In the genomic region with DNA sequence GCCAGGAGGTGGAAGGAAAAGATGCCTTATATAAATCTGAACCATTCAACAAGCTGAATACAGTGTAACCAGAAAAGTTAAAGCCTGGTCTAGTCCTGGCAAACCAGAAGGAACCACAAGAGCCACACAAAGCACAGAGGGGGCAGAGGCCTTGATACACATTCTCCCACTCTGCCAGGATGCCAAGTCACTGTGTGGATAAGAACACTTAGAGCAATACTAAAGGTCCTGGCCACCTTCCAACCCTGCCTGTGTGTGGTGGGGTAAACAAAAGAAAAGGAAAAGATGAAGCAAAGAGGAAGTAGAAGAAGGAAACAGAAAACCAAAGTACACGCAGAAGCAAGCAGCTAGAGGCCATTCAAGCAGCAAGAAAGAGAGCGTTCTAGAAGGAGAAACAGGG, we compare ENCODE assay signal across 15 mouse cellular contexts.
A peak's percentile ranks its signal among the peaks of the same experiment; 100 is the strongest.
DNase-seq lines count a peak whose midpoint lies in the region; ATAC-seq lines count a peak whose summit lies in the region.
"Had no signal": no experiment of that assay in that cellular context is flagged by ENCODE, and none has a peak within 500 bp of the region (broad histone marks: within the 10 kb centered on the region; RNA-seq: fewer than 3 reads in every experiment).

No protein-coding gene starts in this region.

- H3K4me1 ChIP-seq in heart, embryonic 16.5 days (ENCODE audit: control insufficient read depth, insufficient read depth, low read length): peaks cover 8% of the 10 kb centered on the region
- no peaks in the 10 kb centered on the region for H3K4me1 ChIP-seq in intestine, embryonic 15.5 days (replicated peaks)
- H3K4me1 ChIP-seq: limb, embryonic 15.5 days had no signal

- intact Hi-C loops in heart, postnatal 25 days (cut with DNase I): loop anchor here (10.0 kb wide), 1 partner anchor 265 kb away; no protein-coding TSS in a partner anchor

- peak; percentile 18; the same call in 1 of the 2 replicates for ATAC-seq in heart, embryonic 16.5 days (replicated peaks; ENCODE audit: extremely low read depth, insufficient read depth, low FRiP score)
- no peak for ATAC-seq in intestine, embryonic 15.5 days
- ATAC-seq: forebrain, embryonic 16.5 days had no signal

- no peak overlapping the region for H3K4me3 ChIP-seq in heart, embryonic 16.5 days (ENCODE audit: low read length)
- H3K4me3 ChIP-seq in intestine, embryonic 15.5 days (replicated peaks): no peak overlapping the region
- H3K4me3 ChIP-seq: embryonic facial prominence, embryonic 13.5 days; limb, embryonic 15.5 days; neural tube, embryonic 12.5 days had no signal

- no peak for DNase-seq in heart, postnatal 25 days (ENCODE audit: low spot score)
- peak; percentile 3 to 15 for DNase-seq in spleen, postnatal 36 days (ENCODE audit: low spot score in 2 of 2)
- no peak for DNase-seq in spleen, adult 12 weeks (ENCODE audit: low spot score)
- DNase-seq in lung, adult 18-20 months: peak; percentile 64 to 81
- DNase-seq in ovary, postnatal 36 days (ENCODE audit: low spot score): peak; percentile 22
- DNase-seq in layer of hippocampus, adult 18-20 months (ENCODE audit: low spot score in 2 of 2): no peak
- DNase-seq: heart, postnatal 36 days; kidney, adult 2 months; thymus, postnatal 4 days had no signal

- no peak overlapping the region for H3K27ac ChIP-seq in heart, embryonic 16.5 days (ENCODE audit: low read length)
- no peak overlapping the region for H3K27ac ChIP-seq in intestine, embryonic 15.5 days
- H3K27ac ChIP-seq: embryonic facial prominence, embryonic 13.5 days; limb, embryonic 15.5 days; neural tube, embryonic 12.5 days had no signal

- H3K27me3 ChIP-seq in heart, embryonic 16.5 days (ENCODE audit: control insufficient read depth, insufficient read depth, low read length): no peaks in the 10 kb centered on the region
- H3K27me3 ChIP-seq in intestine, embryonic 15.5 days (replicated peaks): no peaks in the 10 kb centered on the region
- H3K27me3 ChIP-seq: embryonic facial prominence, embryonic 13.5 days; limb, embryonic 15.5 days; neural tube, embryonic 12.5 days had no signal

- no peaks in the 10 kb centered on the region for H3K9me3 ChIP-seq in heart, embryonic 16.5 days (replicated peaks; ENCODE audit: control insufficient read depth, low read length)
- H3K9me3 ChIP-seq in intestine, embryonic 15.5 days: no peaks in the 10 kb centered on the region
- H3K9me3 ChIP-seq: embryonic facial prominence, embryonic 13.5 days; limb, embryonic 15.5 days; neural tube, embryonic 12.5 days had no signal

- no peaks in the 10 kb centered on the region for H3K36me3 ChIP-seq in heart, embryonic 16.5 days (ENCODE audit: control insufficient read depth, insufficient read depth)
- H3K36me3 ChIP-seq in intestine, embryonic 15.5 days: no peaks in the 10 kb centered on the region
- H3K36me3 ChIP-seq: embryonic facial prominence, embryonic 13.5 days; limb, embryonic 15.5 days; neural tube, embryonic 12.5 days had no signal

- no peak overlapping the region for H3K4me2 ChIP-seq in heart, embryonic 16.5 days (ENCODE audit: low read depth, low read length)
- H3K4me2 ChIP-seq in intestine, embryonic 15.5 days (replicated peaks): no peak overlapping the region
- H3K4me2 ChIP-seq: embryonic facial prominence, embryonic 13.5 days; limb, embryonic 15.5 days; neural tube, embryonic 12.5 days had no signal

- H3K9ac ChIP-seq in heart, embryonic 16.5 days (ENCODE audit: low read length): no peak overlapping the region
- H3K9ac ChIP-seq in intestine, embryonic 15.5 days: no peak overlapping the region
- H3K9ac ChIP-seq: embryonic facial prominence, embryonic 13.5 days; limb, embryonic 15.5 days; neural tube, embryonic 12.5 days had no signal

- WGBS in heart, embryonic 16.5 days: 58% methylated on average over 2 of the region's 2 CpGs
- 58% methylated on average over 2 of the region's 2 CpGs for WGBS in intestine, embryonic 15.5 days

Comparison
In these comparisons a context has a peak if more than half of its experiments do, and no peak if none do; other contexts are left out.
1. DNase-seq: peak in spleen, postnatal 36 days (2 of 2), lung, adult 18-20 months (2 of 2) and ovary, postnatal 36 days (single experiment); none in heart, postnatal 25 days (single experiment), spleen, adult 12 weeks (single experiment) and layer of hippocampus, adult 18-20 months (0 of 2).